Mouse (Mus musculus) right cerebral cortex, postnatal 14 days (tissue): Measurements from ENCODE around the gene Atp2b4.

ENCODE experiments used
- DNase-seq: peaks from one replicate; pipeline ENCODE4 v3.0.0; 2022

Atp2b4 gene

GRCm38 (mm10) chr1:133800948-133801393, at the start of gene Atp2b4:
Gene Atp2b4 (minus strand): TSS chr1:133801041.
- DNase-seq = peak; percentile 98

- no peak for DNase-seq
These were observed 43.9 kb upstream of the Atp2b4 start for GRCm38 (mm10) chr1:133844734-133845133.

DNA sequence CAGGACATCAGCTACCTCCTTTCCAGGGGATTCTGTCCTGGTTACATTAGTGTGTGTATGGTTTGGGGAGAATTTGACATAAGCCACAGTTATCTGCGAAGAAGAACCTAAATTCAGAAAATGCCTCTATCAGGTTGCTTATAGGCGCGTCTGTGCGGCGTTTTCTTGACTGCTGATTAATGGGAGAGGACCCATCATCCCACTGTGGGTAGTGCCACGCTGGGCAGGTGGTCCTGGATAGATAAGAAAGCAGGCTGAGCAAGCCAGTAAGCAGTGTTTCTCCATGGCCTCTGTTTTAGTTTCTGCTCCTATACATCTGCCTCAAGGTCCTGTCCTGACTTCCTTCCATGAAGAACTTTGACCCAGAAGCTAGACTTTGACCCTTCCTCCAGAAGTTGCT, 43.1 kb upstream of the Atp2b4 start:
- DNase-seq = no peak

DNA sequence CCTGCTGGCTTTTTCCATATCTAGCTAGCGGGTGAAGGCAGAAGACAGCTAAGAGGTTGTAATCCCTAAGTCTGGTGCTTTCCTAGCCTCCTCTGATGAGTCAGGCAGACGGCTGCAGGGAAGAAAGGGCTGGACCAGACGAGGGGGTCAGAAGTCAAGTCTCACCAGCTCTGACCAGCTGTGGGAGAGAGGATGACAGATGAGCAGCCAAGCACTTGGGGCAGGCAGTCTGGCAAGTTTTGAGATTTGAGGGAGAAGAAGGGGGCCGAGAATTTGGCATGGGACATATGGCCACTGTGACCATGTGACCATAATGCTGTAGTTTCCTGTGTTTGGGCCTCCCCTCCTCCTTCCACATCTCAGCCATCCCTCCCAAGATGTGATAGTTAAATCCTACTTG, 42.5 kb upstream of the Atp2b4 start:
- no peak for DNase-seq

DNA sequence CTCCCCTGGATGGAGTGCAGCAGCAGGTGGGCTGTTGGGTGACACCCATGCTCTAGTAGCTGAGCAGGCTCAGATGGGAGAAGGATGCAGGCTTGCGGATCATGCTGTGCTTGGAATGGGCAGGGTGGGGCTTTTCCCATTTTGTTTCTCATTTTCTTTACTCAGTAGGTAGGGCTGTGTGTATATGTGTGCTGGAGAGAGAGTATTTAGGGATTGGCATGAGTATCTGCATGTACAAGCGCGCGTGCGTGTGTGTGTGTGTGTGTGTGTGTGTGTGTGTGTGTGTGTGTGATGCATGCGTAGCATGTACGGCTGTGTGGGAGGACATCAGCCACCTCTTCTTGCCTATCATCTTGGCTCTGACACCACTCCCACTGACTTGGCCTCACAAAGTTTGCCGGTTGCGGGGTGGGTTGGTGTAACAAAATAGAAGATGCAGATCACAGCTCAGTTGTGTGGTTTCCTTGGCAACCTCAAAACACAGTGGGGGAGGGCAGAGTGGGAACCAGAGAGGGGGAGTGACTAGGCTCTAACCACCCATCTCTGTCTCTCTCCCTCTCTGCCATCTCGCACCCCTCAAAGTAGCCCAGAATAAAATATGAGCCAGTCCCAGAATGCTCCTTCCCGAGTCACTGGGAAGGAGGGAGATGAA, 41.4 kb upstream of the Atp2b4 start:
- peak; percentile 65 for DNase-seq

DNA sequence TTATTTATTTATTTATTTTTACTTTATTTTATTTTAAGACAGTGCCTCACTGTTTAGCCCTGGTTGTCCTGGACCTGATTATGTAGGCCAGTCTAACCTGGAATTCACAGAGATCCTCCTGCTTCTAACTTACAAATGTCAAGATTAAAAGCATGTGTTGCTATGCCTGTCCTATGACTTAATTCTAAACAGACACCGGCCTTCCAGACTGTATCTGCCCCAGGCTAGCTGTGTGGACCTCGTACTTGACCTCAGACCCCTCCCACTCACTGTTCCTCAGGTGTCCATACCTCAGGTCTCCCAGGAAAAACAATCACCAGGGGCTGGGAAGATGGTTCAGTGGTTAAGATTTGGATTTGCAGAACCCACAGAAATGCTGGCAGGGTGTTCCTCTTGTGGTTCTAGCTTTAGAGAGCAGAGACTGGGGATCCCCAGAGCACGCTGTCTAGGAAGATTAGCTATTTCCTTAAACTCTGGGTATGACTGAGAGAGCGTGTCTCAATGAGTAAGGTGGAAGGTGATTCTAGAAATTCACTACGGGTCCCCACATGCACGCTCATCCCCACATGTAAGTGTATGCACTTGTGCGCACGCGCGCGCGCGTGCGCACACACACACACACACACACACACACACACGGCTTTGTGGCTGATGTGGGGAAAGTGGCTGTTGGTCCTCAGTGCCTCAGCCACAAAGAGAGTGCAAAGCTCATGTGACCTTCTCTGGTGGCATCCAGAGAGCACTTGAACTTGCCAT, 40.5 kb upstream of the Atp2b4 start:
- DNase-seq = no peak

- DNase-seq = no peak
These were observed 39.7 kb upstream of the Atp2b4 start for GRCm38 (mm10) chr1:133840530-133840929.

- DNase-seq = no peak
These were observed 33.5 kb upstream of the Atp2b4 start for GRCm38 (mm10) chr1:133834309-133834708.

- DNase-seq = no peak
These were observed 31.9 kb upstream of the Atp2b4 start for GRCm38 (mm10) chr1:133832781-133833180.

- no peak for DNase-seq
These were observed 25.4 kb upstream of the Atp2b4 start for GRCm38 (mm10) chr1:133826193-133826592.

GRCm38 (mm10) chr1:133825543-133825942, 24.7 kb upstream of the Atp2b4 start:
- DNase-seq = no peak

- DNase-seq = no peak
These were observed 24.3 kb upstream of the Atp2b4 start for GRCm38 (mm10) chr1:133825140-133825539.

- no peak for DNase-seq
These were observed 20.3 kb upstream of the Atp2b4 start for GRCm38 (mm10) chr1:133821144-133821543.

DNA sequence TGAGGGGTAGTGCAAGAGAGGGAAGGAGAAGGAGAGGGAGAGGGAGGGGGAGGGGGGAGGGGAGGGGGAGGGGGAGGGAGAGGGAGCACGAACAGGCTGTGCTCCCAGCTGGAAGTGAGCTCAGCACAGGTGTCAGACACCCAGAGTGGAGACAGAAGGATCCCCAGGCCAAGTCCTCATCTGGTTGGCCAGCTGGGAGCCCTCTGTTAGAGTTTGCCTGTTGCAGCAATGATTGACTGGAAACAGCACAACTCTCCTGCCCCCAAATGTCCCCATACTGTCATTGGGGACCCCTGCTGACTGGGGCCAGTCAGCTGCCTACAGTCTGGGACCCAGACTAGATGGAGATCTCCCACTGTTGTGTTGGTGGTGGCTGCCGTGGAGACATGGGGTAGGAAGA, 19.3 kb upstream of the Atp2b4 start:
- no peak for DNase-seq

DNA sequence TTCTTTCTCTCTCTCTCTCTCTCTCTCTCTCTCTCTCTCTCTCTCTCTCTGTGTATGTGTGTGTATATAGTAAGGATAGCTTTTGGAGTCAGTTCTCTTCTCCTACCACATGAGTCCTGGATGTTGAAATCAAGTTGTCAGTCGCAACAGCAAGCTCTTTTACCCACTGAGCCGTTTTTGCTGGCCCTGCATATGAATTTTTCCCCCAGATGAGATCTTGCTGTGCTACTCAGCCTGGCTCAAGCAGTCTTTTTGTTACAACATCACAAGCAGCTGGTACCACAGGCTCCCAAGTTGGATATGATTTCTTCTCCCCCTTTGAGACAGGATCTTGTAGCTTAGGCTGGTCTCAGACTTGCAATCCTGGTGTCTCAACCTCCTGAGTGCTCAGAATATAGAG, 17.7 kb upstream of the Atp2b4 start:
- DNase-seq = no peak

DNA sequence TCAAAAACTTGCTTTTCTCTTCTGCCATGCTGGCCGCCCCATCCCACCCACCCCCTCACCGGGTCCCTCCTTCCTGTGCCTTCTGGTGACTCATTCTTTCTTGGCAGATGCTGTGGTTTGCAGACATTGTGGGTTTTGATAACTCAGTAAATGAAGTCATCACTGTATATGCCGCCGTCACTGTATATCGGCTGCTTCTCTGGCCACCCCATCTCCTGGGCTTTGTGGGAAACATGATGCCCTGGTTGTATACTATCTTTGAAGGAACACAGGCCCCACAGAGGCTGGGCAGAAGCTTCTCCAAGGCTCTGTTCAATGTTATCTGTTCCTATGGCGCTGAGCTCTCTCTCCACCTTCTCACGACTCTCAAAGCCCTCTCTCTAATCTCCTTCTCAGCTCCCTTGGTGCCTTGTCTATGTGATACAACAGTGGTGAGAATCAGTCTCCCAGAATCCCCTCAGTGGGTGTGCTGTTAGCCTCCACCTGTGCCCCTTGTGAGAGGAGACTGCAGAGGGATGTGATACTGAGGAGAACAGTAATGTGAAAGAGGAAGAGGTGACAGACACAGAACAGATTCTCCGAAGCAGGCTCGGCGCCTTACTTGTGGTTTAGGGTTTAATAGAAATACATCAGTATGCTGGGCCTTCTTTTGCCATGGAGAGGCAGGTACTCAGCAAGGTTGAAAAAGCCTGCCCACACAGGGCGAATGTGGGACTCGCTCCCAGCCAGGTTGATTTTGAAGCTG, 15.1 kb upstream of the Atp2b4 start:
- no peak for DNase-seq

DNA sequence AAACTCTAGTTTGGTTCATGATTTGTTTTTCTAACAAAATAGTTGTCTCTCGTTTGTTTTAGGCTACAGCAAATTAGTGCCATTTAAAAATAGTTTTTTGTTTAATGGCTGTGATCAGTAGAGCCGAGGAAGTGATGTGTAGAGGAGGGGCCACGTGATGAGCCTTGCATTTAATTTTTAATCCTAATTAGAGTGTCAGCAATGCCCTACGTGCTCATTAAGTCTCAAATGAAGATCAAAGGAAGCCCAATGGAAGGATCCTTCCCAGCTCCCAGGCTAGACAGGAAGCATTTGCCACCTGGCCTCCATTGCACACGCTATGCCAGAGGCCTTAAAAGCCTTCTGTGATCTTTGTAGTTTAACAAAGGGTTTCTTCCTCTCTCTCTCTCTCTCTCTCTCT, 8.5 kb upstream of the Atp2b4 start:
- no peak for DNase-seq

DNA sequence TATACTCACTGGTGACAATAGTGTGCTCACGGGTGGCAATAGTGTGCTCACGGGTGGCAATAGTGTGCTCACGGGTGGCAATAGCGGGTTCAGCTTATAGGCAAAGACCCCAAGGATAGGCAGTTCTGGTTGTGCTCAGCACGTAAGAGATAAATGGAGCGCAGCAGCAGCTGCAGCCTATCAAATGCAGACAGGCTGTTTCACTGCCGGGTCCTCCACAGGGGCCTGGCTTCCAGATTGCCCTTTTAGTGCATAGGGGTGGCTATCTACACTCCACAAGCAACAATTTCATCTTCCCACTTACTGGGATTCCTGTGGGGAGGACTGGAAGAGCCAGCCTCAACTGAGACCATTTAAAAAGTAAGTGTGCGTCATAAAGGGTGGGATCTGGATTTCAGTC, 7.2 kb upstream of the Atp2b4 start:
- DNase-seq = no peak

- DNase-seq = no peak
These were observed 902 bp upstream of the Atp2b4 start for GRCm38 (mm10) chr1:133801743-133802142.

DNA sequence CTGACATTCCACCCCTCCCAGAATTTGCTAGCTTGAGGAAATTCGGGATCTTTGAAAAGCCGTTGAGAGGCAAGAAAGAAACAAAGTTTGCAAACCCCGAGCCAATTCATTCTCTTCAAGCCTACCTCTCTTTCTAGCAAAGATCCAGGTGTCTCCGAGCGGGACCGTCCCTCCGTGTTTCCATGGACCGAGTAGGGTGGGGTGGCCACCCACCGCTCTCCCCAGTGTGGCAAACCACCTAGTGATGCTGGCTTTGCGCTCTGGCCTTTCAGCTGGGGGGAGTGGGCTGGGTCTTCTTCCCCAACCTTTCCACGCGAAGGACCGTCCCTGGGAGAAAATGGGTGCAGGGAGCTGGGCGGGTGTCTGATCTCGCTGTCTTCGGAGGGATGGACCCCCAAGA, 329 bp downstream of the Atp2b4 start:
- no peak for DNase-seq

- no peak for DNase-seq
These were observed 975 bp downstream of the Atp2b4 start for GRCm38 (mm10) chr1:133799686-133800445.

GRCm38 (mm10) chr1:133798821-133799415, 1.9 kb downstream of the Atp2b4 start:
- DNase-seq = no peak
